Mouse (Mus musculus) midbrain, embryonic 14.5 days (tissue): ENCODE measurements around the gene Dnal1. TPM values are rescaled to one million over a fixed set of nuclear protein-coding genes. Genes with fewer than 3 reads are reported as not detected.

ENCODE experiments used
- polyA plus RNA-seq: library from polyadenylated mRNA; unstranded; fragments of >200 nt; fragmentation: Nextera tagmentation; extraction: Ambion mirVana; gene quantifications from 2 replicates; pipeline ENCODE4 v1.2.1, GENCODE M21; 2014

Dnal1 gene
- polyA plus RNA-seq, 1 experiment from 2014 or later, result 7.8 TPM

Other genes starting within 250 kb of the Dnal1 start
- gene Numb, start 192.4 kb upstream of the Dnal1 start, polyA plus RNA-seq, result 13.0 and 20.6 TPM in 2 replicates
- gene Riox1, start 163.8 kb upstream of the Dnal1 start, polyA plus RNA-seq, result 11.5 and 11.7 TPM in 2 replicates
- gene Heatr4, start 129.5 kb upstream of the Dnal1 start, polyA plus RNA-seq, result not detected in 2 replicates
- 8.8 and 9.2 TPM in 2 replicates for gene Acot2, start 126.5 kb upstream of the Dnal1 start, polyA plus RNA-seq
- 98.3 and 108 TPM in 2 replicates for gene Acot1, start 104.9 kb upstream of the Dnal1 start, polyA plus RNA-seq
- gene Acot4, start 76.0 kb upstream of the Dnal1 start, polyA plus RNA-seq, result 0.18 and 0.62 TPM in 2 replicates
- not detected in 2 replicates for gene Gm49366, start 75.4 kb upstream of the Dnal1 start, polyA plus RNA-seq
- 0.88 and 1.2 TPM in 2 replicates for gene Acot3, start 62.2 kb upstream of the Dnal1 start, polyA plus RNA-seq
- not detected in 2 replicates for gene Acot5, start 45.0 kb upstream of the Dnal1 start, polyA plus RNA-seq
- 1.5 and 1.9 TPM in 2 replicates for gene Acot6, start 13.7 kb upstream of the Dnal1 start, polyA plus RNA-seq
- gene Pnma1, start 34.1 kb downstream of the Dnal1 start, polyA plus RNA-seq, result 5.4 and 6.2 TPM in 2 replicates
- 2.7 and 4.3 TPM in 2 replicates for gene Elmsan1, start 104.5 kb downstream of the Dnal1 start, polyA plus RNA-seq
- gene Ptgr2, start 170.9 kb downstream of the Dnal1 start, polyA plus RNA-seq, result 14.0 and 14.4 TPM in 2 replicates
- 62.9 and 79.8 TPM in 2 replicates for gene Zfp410, start 202.5 kb downstream of the Dnal1 start, polyA plus RNA-seq
- gene Coq6, start 247.3 kb downstream of the Dnal1 start, polyA plus RNA-seq, result 46.9 and 47.9 TPM in 2 replicates
- gene Fam161b, start 247.5 kb downstream of the Dnal1 start, polyA plus RNA-seq, result 15.9 TPM in 2 replicates